ENCODE assay signal across 8 mouse cellular contexts in genomic region chr1:171037861-171038721, GRCm38 (mm10). TPM values are rescaled to one million over a fixed set of nuclear protein-coding genes. Genes with fewer than 3 reads are reported as not detected.
A peak's percentile ranks its signal among the peaks of the same experiment; 100 is the strongest.
DNase-seq lines count a peak whose midpoint lies in the region; ATAC-seq and TF ChIP-seq lines count a peak whose summit lies in the region.

No protein-coding gene starts in this region.

- TF ChIP-seq EP300 in MEL (IDR thresholded peaks at IDR 0.05; ENCODE audit: low read depth in 1 of 2, low read length in 2 of 2) = no peak

- H3K27me3 ChIP-seq in MEL (ENCODE audit: control insufficient read depth in 1 of 2, insufficient read depth in 2 of 2, low read length in 2 of 2) = no peaks in the 10 kb centered on the region
- H3K27me3 ChIP-seq in hindbrain, embryonic 10.5 days (ENCODE audit: insufficient read depth, poor library complexity, severe bottlenecking) = peaks cover 35% of the 10 kb centered on the region
- H3K27me3 ChIP-seq in lung, embryonic 16.5 days (ENCODE audit: control insufficient read depth, insufficient read depth, low read depth, low read length) = no peaks in the 10 kb centered on the region; the same call in 1 of the 2 replicates

- no peak for TF ChIP-seq CTCF in MEL (IDR thresholded peaks at IDR 0.05 in 2 of 3, conservative IDR thresholded peaks at IDR 0.05 in 1 of 3; ENCODE audit: control insufficient read depth in 1 of 3, insufficient read depth in 1 of 3, low read depth in 2 of 3, low read length in 3 of 3, poor library complexity in 1 of 3, severe bottlenecking in 1 of 3)

- H3K9me3 ChIP-seq in MEL (replicated peaks; ENCODE audit: insufficient read depth, low read length) = no peaks in the 10 kb centered on the region
- no peaks in the 10 kb centered on the region for H3K9me3 ChIP-seq in hindbrain, embryonic 10.5 days
- no peaks in the 10 kb centered on the region for H3K9me3 ChIP-seq in lung, embryonic 16.5 days (ENCODE audit: control insufficient read depth, low read length)

- under 1% methylated on average over 47 of the region's 47 CpGs for WGBS in hindbrain, embryonic 10.5 days
- under 1% methylated on average over 47 of the region's 47 CpGs for WGBS in lung, embryonic 16.5 days

- peaks cover 0 to 4% of the 10 kb centered on the region in 2 experiments; a peak in 2 of 4 replicates for H3K4me1 ChIP-seq in MEL (ENCODE audit: control insufficient read depth in 1 of 2, insufficient read depth in 2 of 2, low read length in 2 of 2)
- H3K4me1 ChIP-seq in hindbrain, embryonic 10.5 days (replicated peaks) = peaks cover 25% of the 10 kb centered on the region
- peaks cover 9% of the 10 kb centered on the region; the same call in 1 of the 2 replicates for H3K4me1 ChIP-seq in lung, embryonic 16.5 days (replicated peaks; ENCODE audit: control insufficient read depth, insufficient read depth, low read length)

- peak overlapping the region; percentile 36 for H3K27ac ChIP-seq in MEL (ENCODE audit: control insufficient read depth, low read depth, low read length)
- H3K27ac ChIP-seq in hindbrain, embryonic 10.5 days = peak overlapping the region; percentile 84
- peak overlapping the region; percentile 85 for H3K27ac ChIP-seq in lung, embryonic 16.5 days (ENCODE audit: low read length)

- peak overlapping the region; percentile 87 for H3K9ac ChIP-seq in MEL (ENCODE audit: control insufficient read depth, low read depth, low read length, poor library complexity, severe bottlenecking)
- H3K9ac ChIP-seq in lung, embryonic 16.5 days (ENCODE audit: low read length) = peak overlapping the region; percentile 79

- H3K4me2 ChIP-seq in lung, embryonic 16.5 days (ENCODE audit: low read depth, low read length) = peak overlapping the region; percentile 55

- H3K4me3 ChIP-seq in MEL (ENCODE audit: control insufficient read depth in 1 of 2, insufficient read depth in 1 of 2, low read depth in 2 of 2, low read length in 2 of 2) = peak overlapping the region; percentile 52 to 95
- peak overlapping the region; percentile 91 for H3K4me3 ChIP-seq in hindbrain, embryonic 10.5 days
- peak overlapping the region; percentile 79 for H3K4me3 ChIP-seq in lung, embryonic 16.5 days (ENCODE audit: low read length)

- peak; percentile 87 for DNase-seq in MEL (ENCODE audit: low read depth, low spot score)
- DNase-seq in cerebellum, adult 9-10 months = peak; percentile 91
- peak; percentile 91 for DNase-seq in hindbrain, embryonic 10.5 days (ENCODE audit: low spot score)
- peak; percentile 77 for DNase-seq in layer of hippocampus, adult 9-11 months
- DNase-seq in ovary, adult 18-20 months (ENCODE audit: low spot score) = peak; percentile 62
- peak; percentile 86 for DNase-seq in thymus, postnatal 0 days (ENCODE audit: low spot score)

- no peaks in the 10 kb centered on the region; the same call in 1 of the 2 replicates for H3K79me2 ChIP-seq in MEL (ENCODE audit: control insufficient read depth, insufficient read depth, low read length, poor library complexity)

- ATAC-seq in frontal cortex, adult (ENCODE audit: low TSS enrichment) = peak; percentile 56
- peak; percentile 88 for ATAC-seq in lung, embryonic 16.5 days (ENCODE audit: low read depth)

- TF ChIP-seq POLR2A in MEL (IDR thresholded peaks at IDR 0.05; ENCODE audit: control insufficient read depth in 1 of 2, insufficient read depth in 1 of 2, low read depth in 1 of 2, low read length in 2 of 2, poor library complexity in 1 of 2) = no peak

- no peak for TF ChIP-seq RAD21 in MEL (IDR thresholded peaks at IDR 0.05; ENCODE audit: low read depth, low read length)

- peaks cover 0 to 2% of the 10 kb centered on the region in 2 experiments; a peak in 2 of 4 replicates for H3K36me3 ChIP-seq in MEL (ENCODE audit: control insufficient read depth in 1 of 2, insufficient read depth in 2 of 2, low read length in 2 of 2)
- no peaks in the 10 kb centered on the region for H3K36me3 ChIP-seq in hindbrain, embryonic 10.5 days
- H3K36me3 ChIP-seq in lung, embryonic 16.5 days (ENCODE audit: control insufficient read depth, insufficient read depth, low read length) = no peaks in the 10 kb centered on the region

TF ChIP-seq in MEL, 35 proteins besides CTCF, POLR2A, EP300 and RAD21:
- peak; percentile 99 for TF ChIP-seq TBP (IDR thresholded peaks at IDR 0.05; ENCODE audit: low read depth, low read length)
- TF ChIP-seq POLR2AphosphoS5 (IDR thresholded peaks at IDR 0.05; ENCODE audit: borderline replicate concordance, low read depth, low read length) = no peak
- TF ChIP-seq USF1 (IDR thresholded peaks at IDR 0.05; ENCODE audit: low read depth, low read length) = no peak
- TF ChIP-seq GATA1 (IDR thresholded peaks at IDR 0.05; ENCODE audit: low read depth, low read length) = peak; percentile 58

RNA-seq across cellular contexts. Expression of gene Fcgr4, which starts 19.4 kb away (rescaled TPM):
- total RNA-seq in MEL (2012; rRNA removed) = not detected in 2 replicates
- polyA plus RNA-seq in MEL (2012; ENCODE audit: insufficient read depth in 1 of 2, insufficient read length in 2 of 2, low read depth in 1 of 2, low replicate concordance in 2 of 2, missing spikeins in 1 of 2) = not detected
- 0.30 and 0.64 TPM in 2 replicates for polyA plus RNA-seq in hindbrain, embryonic 10.5 days (2016; fragmentation: Nextera tagmentation; extraction: Ambion mirVana)
- polyA plus RNA-seq in lung, embryonic 16.5 days (2015; fragmentation: Nextera tagmentation; extraction: Ambion mirVana) = 0.39 and 0.84 TPM in 2 replicates
- polyA plus RNA-seq in thymus, postnatal 0 days (2015; fragmentation: Nextera tagmentation; extraction: Ambion mirVana) = 1.4 and 1.6 TPM in 2 replicates

RNA-seq across cellular contexts. Expression of gene Fcgr3, which starts 26.6 kb away (rescaled TPM):
- total RNA-seq in MEL (2012; rRNA removed) = 0.39 and 0.62 TPM in 2 replicates
- polyA plus RNA-seq in MEL (2012; ENCODE audit: insufficient read depth in 1 of 2, insufficient read length in 2 of 2, low read depth in 1 of 2, low replicate concordance in 2 of 2, missing spikeins in 1 of 2) = 1 to 10 TPM in 1 of 2 experiments, not detected in 1; 6.1 TPM
- polyA plus RNA-seq in hindbrain, embryonic 10.5 days (2016; fragmentation: Nextera tagmentation; extraction: Ambion mirVana) = 4.7 and 7.6 TPM in 2 replicates
- polyA plus RNA-seq in lung, embryonic 16.5 days (2015; fragmentation: Nextera tagmentation; extraction: Ambion mirVana) = 12.7 and 19.3 TPM in 2 replicates
- 18.0 and 21.4 TPM in 2 replicates for polyA plus RNA-seq in thymus, postnatal 0 days (2015; fragmentation: Nextera tagmentation; extraction: Ambion mirVana)

Comparison
In these comparisons a context has a peak if more than half of its experiments do, and no peak if none do; other contexts are left out.
1. Peak in every context shown above with its lines: DNase-seq, ATAC-seq, H3K4me3 ChIP-seq and H3K27ac ChIP-seq.